Mouse (Mus musculus): ENCODE data around the gene C9.

C9 gene

DNA sequence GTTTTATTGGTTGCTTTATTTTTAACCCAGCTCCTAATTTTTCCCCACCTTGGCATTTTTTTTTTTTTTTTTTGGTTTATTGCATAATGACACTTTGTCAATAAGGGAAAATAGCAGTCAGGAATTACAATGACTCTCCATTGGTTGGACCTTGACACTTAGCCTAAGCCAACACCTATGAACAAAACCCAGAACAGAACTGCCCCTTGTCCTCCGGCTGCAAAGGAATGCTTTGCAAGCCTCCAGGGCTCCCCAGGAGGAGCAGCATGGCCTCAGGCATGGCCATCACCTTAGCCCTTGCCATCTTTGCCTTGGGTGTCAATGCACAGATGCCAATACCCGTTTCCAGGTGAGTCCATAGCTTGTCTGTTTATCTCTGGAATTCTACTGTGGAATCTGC lies at the start of gene C9:
Gene C9 (plus strand): TSS at position 193 of the 400 bp plus-strand sequence.
- DNase-seq (ENCODE audit: low spot score), result no peak

DNA sequence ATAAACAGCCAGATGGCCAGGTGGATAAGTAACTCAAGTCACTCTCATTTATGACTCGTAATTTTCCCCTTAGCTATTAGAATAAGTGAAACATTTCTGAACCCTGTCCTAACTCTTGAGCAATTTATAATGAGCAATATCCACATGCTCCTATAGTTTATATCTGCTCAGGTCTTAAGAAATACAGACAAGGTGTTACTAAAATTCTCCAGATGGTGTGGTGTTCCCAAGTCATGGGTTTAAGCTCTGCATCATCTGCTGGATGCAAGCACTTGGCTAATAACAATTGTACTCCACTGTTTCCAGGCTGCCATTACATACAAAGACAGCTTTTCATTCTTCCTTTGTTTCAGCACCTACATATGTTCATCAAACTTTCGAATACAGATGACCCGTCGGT lies 46.9 kb upstream of the C9 start:
- DNase-seq (ENCODE audit: low spot score), result no peak

DNA sequence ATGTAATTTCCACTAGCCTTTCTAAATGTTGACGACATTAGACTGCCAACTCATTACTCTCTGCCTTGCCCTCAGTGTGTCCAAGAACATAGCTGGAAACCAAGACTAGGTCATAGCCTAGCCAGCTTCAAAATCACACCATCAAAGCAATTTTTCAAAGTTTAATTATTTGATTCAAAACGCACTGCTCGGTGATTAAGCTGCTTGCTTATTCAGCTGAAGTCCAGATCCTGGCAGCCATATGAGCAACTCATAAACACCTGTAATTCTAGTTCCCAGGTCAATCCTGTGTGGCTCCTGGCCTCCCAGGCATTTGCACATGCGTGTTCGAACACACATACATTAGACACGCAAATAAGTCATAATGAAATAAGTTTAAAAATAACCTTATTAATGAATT lies 46.2 kb upstream of the C9 start:
- DNase-seq (ENCODE audit: low spot score), result no peak

DNA sequence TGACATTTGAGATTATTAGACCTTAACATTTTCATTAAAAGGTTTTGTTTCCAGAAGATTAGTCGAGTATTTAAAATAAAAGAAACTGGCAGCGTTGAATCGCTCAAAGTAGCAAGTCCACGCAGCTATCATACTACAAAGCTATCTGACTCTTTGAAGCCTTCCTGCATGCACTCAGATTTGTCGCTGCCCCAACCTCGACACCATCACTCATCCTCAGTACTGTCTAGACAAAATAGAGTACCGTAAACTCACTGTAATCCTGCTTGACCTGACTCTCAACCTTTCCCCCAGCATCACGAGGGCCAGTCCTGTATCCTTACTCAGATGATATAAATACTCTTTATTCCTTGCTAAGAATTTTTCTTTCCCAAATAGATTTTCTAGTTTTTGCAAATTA lies 45.0 kb upstream of the C9 start:
- DNase-seq (ENCODE audit: low spot score), result no peak

DNA sequence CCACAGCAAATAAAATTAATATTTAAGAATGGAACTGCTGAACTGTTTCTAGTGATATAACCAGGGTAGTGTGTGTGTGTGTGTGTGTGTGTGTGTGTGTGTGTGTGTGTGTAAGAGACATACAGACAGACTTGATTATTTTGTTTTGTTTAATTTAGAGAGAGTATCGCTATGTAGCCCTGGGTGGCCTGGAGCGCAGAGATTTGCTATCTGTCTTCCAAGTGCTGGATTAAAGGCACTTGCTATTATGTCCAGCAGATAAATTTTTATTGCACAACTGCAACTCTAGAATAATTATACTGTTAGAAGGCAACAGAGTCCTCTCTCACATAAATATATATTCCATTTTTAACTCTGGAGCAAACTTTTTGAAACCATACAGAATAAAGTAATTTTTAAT lies 42.7 kb upstream of the C9 start:
- no peak for DNase-seq (ENCODE audit: low spot score)

DNA sequence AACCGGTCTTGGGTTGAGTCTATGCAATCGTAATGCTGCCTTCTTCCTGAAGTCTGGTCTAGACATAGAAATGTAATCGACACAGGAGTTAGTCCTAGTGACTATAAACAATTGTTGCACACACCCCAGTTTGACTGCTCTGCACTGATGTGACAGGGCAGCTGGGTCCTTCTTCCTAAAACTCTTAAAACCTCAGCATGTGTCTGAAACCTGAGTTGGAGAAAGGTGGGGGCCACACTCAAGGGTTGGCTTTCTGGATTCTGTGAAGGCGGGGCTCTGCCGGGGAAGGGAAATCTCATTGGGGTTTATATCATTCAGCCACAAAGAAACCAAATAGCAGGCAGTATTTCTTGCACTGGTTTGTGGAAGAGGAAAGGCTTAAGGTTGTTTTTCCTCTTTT lies 41.0 kb upstream of the C9 start:
- no peak for DNase-seq (ENCODE audit: low spot score)

DNA sequence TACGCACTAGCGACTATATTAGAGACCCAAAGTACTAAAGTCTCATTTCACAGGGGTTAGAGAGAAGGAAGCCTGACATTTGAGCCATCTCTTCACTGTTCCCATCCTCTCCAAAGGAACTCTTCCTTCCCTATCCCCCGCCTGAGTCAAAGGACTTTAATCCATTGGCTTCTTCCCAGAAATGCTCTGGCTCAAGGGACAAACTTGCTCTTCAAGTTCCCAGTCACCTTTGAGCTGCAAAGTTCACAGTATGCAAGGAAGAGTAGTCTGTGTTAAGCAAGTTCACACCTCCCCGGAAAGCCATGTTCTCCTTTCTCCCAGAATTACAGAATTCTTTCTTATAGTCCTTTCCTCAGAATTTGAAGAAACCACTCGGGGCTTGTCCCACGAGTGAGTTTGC lies 38.4 kb upstream of the C9 start:
- no peak for DNase-seq (ENCODE audit: low spot score)

DNA sequence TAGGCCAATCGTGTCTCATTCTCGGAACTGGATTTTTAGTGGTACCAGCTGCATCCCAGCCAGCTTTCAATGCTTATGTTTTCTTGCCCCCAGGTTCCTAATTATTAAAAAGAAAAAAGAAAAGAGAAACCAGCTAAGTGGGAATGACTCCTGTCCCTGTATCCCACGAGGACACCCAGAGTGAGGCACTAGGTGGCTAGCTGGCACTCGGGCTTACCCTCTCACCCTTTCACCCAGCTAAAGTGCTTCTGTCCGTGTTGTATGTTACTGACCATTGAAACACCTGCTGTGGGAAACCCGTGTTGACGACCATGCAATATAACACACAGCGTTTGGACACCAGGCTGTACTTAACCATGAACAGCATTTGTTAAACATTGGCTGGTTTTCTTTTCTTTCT lies 36.1 kb upstream of the C9 start:
- no peak for DNase-seq (ENCODE audit: low spot score)

DNA sequence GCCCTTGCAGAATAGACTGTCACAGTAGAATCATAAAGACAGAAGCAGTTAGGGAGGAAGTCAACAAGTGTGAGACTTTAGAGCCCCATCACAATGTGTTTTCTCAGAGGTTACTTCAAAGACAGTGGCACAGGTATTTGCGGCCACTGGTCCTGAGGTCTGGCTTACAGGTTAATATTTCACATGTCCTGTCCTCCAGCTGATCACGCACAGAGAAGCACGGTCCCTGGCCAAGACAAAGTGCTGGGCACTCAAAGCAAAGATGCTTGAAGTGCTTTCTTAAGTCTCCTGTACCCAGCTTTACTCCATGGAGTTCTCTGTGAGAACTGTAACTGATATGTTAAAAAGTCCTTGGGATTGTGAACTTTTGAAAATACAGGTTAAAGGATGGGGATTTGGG lies 35.0 kb upstream of the C9 start:
- no peak for DNase-seq (ENCODE audit: low spot score)

DNA sequence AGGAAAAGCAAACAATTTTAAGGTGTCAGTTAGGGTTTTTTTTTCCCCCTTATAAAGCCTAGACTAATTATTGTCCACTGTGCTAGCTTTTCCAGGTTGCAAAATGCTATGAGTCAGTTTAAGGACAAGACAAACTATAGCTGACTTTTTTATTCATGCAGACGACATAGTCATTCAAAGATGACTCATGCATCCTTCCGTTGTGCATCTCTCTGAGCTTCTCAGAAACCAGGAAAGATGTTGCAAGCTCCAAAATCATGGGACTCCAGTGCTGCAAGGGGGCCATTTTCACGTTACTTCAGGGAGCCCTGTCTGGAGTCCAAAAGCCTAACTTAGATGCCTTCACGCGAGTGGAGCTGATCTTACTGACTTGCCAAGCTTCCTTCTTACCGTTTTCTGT lies 33.8 kb upstream of the C9 start:
- no peak for DNase-seq (ENCODE audit: low spot score)

DNA sequence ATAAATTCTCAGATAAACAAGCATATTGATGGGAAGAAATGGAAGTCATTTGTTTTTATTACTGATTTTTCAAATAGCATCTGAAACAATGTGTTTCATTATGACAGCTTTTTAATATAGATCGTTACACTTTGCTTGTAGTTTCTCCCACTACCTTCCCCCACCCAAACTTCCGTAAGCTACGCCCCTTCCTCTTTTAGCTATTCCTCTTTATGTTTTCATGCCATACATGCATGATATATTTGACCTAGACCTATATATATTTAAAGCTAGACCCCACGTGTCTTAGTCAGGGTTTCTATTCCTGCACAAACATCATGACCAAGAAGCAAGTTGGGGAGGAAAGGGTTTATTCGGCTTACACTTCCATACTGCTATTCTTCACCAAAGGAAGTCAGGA lies 29.8 kb upstream of the C9 start:
- DNase-seq (ENCODE audit: low spot score), result no peak

DNA sequence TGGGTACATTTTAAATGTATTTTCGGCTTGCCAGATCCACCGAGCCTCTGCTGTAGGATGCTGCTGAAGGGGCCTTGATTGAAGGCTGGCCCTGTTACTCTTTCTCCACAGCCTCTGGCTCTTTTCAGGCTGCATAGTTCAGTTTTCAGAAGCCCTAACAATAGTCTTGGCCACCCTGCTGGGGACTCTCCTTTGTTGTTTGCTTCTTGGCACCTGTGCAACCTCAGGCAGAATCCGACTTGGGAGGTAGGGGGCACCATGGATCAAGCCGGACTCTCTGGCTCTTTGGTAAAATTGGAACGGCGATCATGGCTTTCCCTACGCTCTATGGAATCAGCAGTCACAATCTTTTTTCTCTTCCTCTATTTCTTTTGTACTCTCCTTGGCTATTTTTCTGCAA lies 13.3 kb upstream of the C9 start:
- no peak for DNase-seq (ENCODE audit: low spot score)

DNA sequence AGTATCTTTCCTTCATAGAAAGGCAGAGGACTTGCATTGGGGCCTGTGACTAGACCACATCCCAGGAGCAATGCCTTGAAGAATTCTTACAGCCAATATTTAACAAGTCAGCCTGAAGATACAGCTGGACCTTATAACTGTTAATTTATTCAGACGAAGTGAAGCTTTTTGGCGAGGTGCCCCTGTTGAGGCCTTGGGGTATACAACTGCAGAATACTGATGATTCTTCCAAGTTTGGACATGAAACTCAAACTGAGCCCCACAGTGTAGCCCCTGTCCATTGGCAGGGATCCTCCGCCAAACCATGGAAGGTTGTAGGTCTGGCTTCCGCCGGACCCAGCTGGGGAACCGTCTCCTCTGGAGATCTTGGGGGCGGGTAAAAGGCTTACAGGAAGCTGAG lies 12.7 kb upstream of the C9 start:
- no peak for DNase-seq (ENCODE audit: low spot score)

DNA sequence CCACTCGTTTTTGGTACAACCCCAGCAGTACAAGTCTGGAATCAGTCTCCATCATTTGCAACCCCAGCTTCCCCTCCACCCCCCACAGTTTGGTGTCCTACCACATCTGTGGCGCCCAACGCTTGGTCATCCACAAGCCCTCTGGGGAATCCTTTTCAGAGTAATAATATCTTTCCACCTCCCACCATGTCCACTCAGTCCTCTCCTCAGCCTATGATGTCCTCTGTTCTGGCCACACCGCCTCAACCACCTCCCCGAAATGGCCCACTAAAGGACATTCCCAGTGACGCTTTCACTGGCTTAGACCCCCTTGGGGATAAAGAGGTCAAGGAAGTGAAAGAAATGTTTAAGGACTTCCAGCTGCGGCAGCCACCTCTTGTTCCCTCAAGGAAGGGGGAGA lies 9.8 kb upstream of the C9 start:
- no peak for DNase-seq (ENCODE audit: low spot score)

DNA sequence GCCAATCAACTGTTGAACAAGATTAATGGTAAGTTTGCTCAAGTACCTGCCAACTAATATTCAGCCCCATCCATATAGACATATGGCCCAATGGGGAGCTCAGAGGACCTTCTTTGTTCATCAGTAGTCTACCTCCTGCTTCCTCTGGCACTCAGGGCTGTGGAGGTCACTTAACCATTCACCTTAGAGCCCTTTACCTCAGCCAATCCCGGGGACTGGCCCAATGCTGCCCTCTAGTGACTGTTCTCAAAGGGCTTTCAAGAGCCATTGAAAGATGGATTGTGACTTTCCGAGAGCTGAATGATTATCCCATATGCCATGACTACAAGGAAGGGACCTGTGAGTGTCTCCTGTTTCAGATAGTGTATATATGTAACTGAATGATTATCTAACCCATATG lies 9.4 kb upstream of the C9 start:
- DNase-seq (ENCODE audit: low spot score), result no peak

DNA sequence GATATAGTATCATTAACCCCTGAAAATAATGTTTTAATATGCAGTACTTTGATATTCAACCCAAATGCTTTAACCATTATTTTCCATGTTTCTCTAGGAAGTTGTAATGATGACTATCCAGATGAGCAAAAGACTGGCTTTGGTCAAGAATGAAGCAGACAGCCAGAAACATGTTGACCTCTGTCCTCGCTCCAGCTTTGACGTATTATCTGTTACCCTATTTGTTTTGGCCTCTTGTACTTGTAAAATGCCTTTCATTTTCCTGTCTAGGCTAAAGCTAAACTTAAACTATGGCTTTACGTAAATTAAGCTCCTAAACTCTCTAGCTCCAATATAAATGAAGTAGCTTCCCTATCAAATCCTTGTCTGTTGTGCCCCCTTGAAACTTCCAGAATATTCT lies 6.4 kb upstream of the C9 start:
- no peak for DNase-seq (ENCODE audit: low spot score)

DNA sequence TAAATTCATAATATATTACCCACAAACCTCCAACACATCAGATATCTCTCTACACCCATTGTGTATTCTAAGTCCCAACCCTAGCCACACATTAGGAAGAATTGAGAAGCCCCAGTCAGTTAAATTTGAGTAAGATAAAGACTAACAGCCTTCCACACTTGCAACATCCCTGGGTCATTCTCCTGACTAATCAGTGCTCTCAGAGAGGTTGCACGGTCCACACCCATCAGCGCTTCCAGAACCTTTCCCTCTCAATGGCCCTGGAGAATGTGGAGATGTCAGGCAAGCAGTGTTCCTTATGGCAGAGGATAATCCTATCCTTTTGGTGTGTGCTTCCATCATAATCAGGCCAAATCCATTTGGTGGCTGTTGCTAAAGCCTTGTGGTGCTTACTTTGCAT lies 675 bp upstream of the C9 start:
- no peak for DNase-seq (ENCODE audit: low spot score)

DNA sequence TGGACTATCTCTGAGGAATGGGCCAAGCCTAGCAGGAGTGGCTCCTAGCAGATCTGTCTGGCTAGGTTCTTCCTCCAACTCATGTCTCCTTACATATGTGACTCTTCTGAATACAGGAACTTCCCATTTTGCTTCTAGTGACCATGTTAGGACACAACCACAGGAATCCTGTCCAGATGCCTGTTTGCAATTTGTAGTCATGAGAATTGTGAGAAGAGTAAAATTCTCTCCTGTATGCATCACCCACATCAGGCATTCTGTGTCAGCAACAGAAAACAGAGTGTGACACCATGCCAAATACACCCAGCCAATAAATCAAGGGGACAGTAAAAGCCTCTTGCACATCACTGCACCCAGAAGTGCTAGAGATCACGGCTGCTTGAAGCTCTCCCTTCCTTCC lies 1.1 kb downstream of the C9 start:
- DNase-seq (ENCODE audit: low spot score), result no peak

DNA sequence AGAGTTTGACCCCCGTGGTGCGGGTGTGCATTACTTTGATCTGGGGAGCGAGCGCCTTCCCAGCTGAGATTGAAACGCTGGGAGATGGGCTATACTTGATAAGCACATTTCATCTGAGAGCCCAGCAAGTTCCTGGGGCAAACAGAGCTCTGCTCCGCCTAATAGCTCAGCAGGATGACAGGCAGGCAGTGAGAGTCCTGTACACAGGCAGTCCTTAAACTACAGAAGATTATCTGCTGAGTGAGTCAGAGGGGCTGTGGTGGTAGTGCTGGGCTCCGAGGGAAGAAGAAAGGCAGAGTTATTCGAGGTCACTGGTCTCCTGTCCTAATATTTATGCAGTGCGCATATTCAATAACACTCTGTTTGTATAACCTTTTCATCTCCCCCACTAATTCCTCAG lies 3.8 kb downstream of the C9 start:
- DNase-seq (ENCODE audit: low spot score), result no peak

DNA sequence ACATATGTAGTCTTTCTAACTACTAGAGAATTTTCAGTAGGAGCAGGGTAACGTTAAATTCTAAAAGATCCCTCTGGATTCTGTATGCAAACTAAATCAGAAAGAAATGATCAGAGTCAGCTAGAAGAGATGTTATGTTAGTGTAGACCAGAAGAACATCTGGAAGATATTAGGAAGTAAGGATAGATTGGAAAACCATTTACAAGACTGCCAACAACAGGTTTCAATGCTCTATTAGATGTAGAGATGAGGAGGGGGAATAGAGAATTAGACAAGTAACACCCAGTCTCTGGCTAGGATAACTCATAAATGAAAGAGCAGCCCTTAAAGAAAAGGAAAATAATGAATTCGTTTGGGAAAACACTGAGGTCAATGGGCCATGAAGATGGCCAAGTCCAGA lies 9.3 kb downstream of the C9 start:
- DNase-seq (ENCODE audit: low spot score), result no peak

DNA sequence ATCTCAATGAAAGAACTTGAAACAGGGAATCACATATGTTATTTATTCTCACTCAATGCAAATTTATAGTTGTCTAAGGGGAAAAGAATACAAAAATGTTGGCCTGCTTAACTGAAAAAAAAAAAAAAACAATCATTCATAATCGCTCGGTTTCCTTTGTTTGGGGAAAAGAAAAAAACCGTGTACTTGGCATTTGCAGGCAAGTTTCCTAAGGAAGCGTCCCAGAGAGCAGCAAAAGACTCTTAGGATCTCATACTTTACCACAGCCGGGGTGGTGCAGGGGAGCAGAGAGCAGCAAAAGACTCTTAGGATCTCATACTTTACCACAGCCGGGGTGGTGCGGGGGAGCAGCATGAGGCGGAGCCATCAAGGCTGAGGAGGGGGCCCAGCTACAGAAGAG lies 16.3 kb downstream of the C9 start:
- no peak for DNase-seq (ENCODE audit: low spot score)

DNA sequence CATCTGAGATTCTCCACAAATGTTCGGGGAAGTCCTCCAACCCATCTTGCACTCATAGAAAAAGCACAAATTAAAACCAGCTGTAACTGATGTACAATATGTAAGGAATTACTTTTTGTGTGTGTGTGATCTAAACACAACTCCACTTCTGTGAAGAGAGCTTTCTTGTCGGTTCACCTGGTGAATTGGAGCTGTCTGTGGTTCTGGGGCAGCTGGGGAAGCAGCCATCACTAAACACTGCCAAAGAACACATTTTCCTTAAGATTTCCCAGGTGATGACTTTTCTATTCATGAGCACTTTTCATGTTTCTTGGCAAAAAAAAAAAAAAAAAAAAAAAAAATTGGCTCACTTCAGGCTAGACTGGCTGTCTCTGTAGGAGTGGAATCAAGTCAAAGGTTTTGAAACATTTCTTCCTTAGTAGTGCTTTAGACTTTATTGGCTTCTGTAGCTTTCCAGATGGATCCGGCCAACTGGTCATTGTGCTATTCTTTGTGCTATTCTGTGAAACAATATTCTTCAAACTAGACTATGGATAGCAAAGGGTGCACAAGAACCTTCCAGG lies 18.3 kb downstream of the C9 start:
- no peak for DNase-seq (ENCODE audit: low spot score)

DNA sequence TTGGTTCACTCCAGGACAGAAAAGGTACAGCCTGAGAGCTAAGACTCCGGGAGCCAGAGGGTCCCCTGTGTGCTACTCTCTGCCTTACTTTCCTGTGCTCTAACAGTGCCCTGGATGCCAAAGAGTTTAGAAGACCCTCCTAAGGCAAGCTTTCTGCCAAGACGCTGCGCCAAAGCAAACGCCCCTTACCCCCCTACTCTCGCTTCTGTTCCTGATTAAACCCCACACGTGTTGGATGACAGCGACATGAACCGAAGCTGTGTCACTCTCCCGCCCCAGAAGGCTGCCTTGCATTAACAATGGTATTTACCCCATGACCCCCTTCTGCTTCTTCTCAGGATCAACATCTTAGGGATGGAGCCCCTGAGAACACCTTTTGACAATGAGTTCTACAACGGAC lies 21.9 kb downstream of the C9 start:
- DNase-seq (ENCODE audit: low spot score), result no peak

DNA sequence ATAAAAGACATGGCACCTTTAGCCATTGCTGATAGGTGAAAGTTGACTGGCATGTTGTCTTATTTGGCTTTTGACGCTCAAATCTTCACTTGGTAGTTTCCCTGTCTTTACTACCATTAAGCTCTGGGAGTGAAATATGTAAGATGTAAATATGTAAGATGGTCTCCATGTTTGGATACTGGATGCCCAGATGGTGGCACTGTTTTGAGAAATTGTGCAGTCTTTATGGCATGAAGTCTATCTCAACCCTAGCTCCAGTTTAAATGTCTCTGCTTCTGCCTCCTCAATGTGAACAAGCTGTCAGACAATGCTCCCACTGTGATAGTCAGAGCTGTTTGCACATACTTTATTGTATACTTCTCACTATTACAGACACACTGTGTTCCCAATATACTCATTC lies 23.7 kb downstream of the C9 start:
- DNase-seq (ENCODE audit: low spot score), result no peak

DNA sequence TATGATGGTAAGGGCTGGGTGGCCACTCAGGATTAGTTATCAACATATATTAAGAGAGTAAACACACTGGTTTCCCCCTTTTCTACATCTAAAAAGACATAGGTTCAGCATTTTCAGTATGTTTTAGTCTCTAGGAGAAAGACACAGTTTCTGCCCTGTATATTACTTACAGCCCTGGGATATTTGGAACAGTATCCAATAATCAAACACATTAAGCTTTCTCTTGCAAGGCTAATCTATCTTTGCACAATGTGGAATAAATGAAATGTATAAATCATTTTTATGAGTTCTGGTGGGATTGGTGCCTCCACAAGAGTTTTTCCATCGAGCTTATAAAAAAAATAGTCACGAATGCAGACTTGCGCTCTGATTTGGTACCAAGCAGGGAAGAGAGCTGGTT lies 24.3 kb downstream of the C9 start:
- DNase-seq (ENCODE audit: low spot score), result no peak
